Mouse (Mus musculus) embryonic facial prominence, embryonic 12.5 days (tissue): ENCODE results near the gene Zfp512b. TPM values are rescaled to one million over a fixed set of nuclear protein-coding genes. Genes with fewer than 3 reads are reported as not detected.

Source experiments
- ATAC-seq: fragments of 200-750 bp; cut with Nextera tagmentation; 2 replicates; pipeline ENCODE4 v1.8.0; 2017; ENCODE audit not compliant: insufficient number of reproducible peaks, insufficient read depth, low FRiP score, low TSS enrichment
- H3K27ac ChIP-seq: fragments of 300-500 bp; sonication (generic); 2 replicates; pipeline ENCODE4 v1.5.1; 2016; ENCODE audit warnings: mild to moderate bottlenecking
- H3K27me3 ChIP-seq: fragments of 300-500 bp; sonication (generic); 2 replicates; pipeline ENCODE4 v1.6.1; 2016; ENCODE audit warnings: mild to moderate bottlenecking, moderate library complexity
- H3K36me3 ChIP-seq: fragments of 300-500 bp; sonication (generic); 2 replicates; pipeline ENCODE4 v1.6.1; 2016; ENCODE audit warnings: mild to moderate bottlenecking
- H3K4me1 ChIP-seq: fragments of 300-500 bp; sonication (generic); 2 replicates; pipeline ENCODE4 v1.6.1; 2016
- H3K4me2 ChIP-seq: fragments of 300-500 bp; sonication (generic); replicated peaks from 2 replicates; pipeline ENCODE4 v1.6.1; 2016; ENCODE audit warnings: mild to moderate bottlenecking, moderate library complexity
- H3K4me3 ChIP-seq: fragments of 300-500 bp; sonication (generic); 2 replicates; pipeline ENCODE4 v1.5.1; 2016; ENCODE audit warnings: mild to moderate bottlenecking
- H3K9ac ChIP-seq: fragments of 300-500 bp; sonication (generic); 2 replicates; pipeline ENCODE4 v1.6.1; 2016; ENCODE audit warnings: mild to moderate bottlenecking, moderate library complexity
- H3K9me3 ChIP-seq: fragments of 300-500 bp; sonication (generic); 2 replicates; pipeline ENCODE4 v1.6.1; 2016; ENCODE audit warnings: mild to moderate bottlenecking, moderate library complexity
- WGBS: fragments of 180-500 bp; shearing (Covaris S2); methylation state at CpG from one replicate; pipeline ENCODE4 v1.1.7; 2016; 5-methylcytosine and 5-hydroxymethylcytosine counted together
- polyA plus RNA-seq: library from polyadenylated mRNA; unstranded; fragments of >200 nt; fragmentation: Nextera tagmentation; extraction: Ambion mirVana; gene quantifications from 2 replicates; pipeline ENCODE4 v1.2.1, GENCODE M21; 2016

Gene Zfp512b
- polyA plus RNA-seq, 1 experiment from 2014 or later: 95.3 TPM

GRCm38 (mm10) chr2:181570375-181570774, 22.2 kb downstream of the Zfp512b start:
- H3K4me3 ChIP-seq: no peak overlapping the region
- H3K36me3 ChIP-seq: peaks cover 7% of the 10 kb centered on the region; the same call in 1 of the 2 replicates
- H3K9me3 ChIP-seq: no peaks in the 10 kb centered on the region
- no peak overlapping the region for H3K9ac ChIP-seq
- H3K4me1 ChIP-seq: no peaks in the 10 kb centered on the region
- H3K4me2 ChIP-seq: no peak overlapping the region
- H3K27me3 ChIP-seq: no peaks in the 10 kb centered on the region
- H3K27ac ChIP-seq: no peak overlapping the region
- ATAC-seq: no peak
- WGBS: 84% methylated on average over 8 of the region's 8 CpGs

- no peak overlapping the region for H3K9ac ChIP-seq
- H3K9me3 ChIP-seq: no peaks in the 10 kb centered on the region
- no peak for ATAC-seq
- H3K4me1 ChIP-seq: no peaks in the 10 kb centered on the region
- no peak overlapping the region for H3K4me2 ChIP-seq
- H3K27me3 ChIP-seq: no peaks in the 10 kb centered on the region
- H3K36me3 ChIP-seq: peaks cover 7% of the 10 kb centered on the region; the same call in 1 of the 2 replicates
- 91% methylated on average over 10 of the region's 10 CpGs for WGBS
- H3K27ac ChIP-seq: no peak overlapping the region
- H3K4me3 ChIP-seq: no peak overlapping the region
Observed at GRCm38 (mm10) chr2:181569856-181570255, 22.7 kb downstream of the Zfp512b start.

- Histone ChIP-seq H3K9me3 (no peaks in the 10 kb centered on the region), H3K27ac (no peak overlapping the region), H3K4me2 (no peak overlapping the region), H3K9ac (no peak overlapping the region), H3K27me3 (no peaks in the 10 kb centered on the region), H3K4me3 (no peak overlapping the region), H3K4me1 (no peaks in the 10 kb centered on the region), H3K36me3 (peaks cover 6% of the 10 kb centered on the region; the same call in 1 of the 2 replicates)
- no peak for ATAC-seq
- WGBS: 76% methylated on average over 7 of the region's 7 CpGs
Observed at GRCm38 (mm10) chr2:181568272-181569008, 24.2 kb downstream of the Zfp512b start.

DNA sequence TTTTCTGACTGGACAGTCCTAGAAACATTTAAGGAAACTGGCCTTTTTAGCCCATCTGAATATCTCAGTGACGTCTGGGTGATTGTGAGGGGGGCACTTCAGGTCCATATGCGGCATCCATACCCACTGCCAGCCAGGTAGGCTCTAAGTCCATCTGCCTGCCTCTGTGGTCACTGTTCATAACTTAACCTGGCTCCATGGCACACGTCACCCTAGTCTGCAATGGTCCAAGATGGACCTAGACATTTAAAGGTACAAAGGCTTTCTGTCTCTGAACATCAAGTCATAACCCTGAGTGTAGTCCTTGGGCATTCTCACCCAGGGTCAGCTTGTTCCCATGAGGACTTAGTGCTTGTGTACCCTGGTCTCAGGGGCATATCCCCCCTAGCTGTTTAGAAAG, 25.3 kb downstream of the Zfp512b start:
- Histone ChIP-seq H3K36me3 (no peaks in the 10 kb centered on the region), H3K4me3 (no peak overlapping the region), H3K4me1 (no peaks in the 10 kb centered on the region), H3K9me3 (no peaks in the 10 kb centered on the region), H3K27me3 (no peaks in the 10 kb centered on the region), H3K27ac (no peak overlapping the region), H3K4me2 (no peak overlapping the region), H3K9ac (no peak overlapping the region)
- WGBS: 80% methylated on average over 3 of the region's 3 CpGs
- no peak for ATAC-seq

- Histone ChIP-seq H3K4me3 (no peak overlapping the region), H3K27me3 (no peaks in the 10 kb centered on the region), H3K36me3 (peaks cover 55% of the 10 kb centered on the region), H3K27ac (no peak overlapping the region), H3K4me2 (no peak overlapping the region), H3K9me3 (no peaks in the 10 kb centered on the region), H3K4me1 (no peaks in the 10 kb centered on the region), H3K9ac (no peak overlapping the region)
- ATAC-seq: no peak
Observed at GRCm38 (mm10) chr2:181553772-181554171, 38.8 kb downstream of the Zfp512b start.

GRCm38 (mm10) chr2:181550233-181550632, 42.4 kb downstream of the Zfp512b start:
- no peaks in the 10 kb centered on the region for H3K4me1 ChIP-seq
- ATAC-seq: no peak
- H3K27ac ChIP-seq: no peak overlapping the region
- no peaks in the 10 kb centered on the region for H3K9me3 ChIP-seq
- H3K4me2 ChIP-seq: no peak overlapping the region
- H3K4me3 ChIP-seq: no peak overlapping the region
- 88% methylated on average over 2 of the region's 2 CpGs for WGBS
- H3K27me3 ChIP-seq: no peaks in the 10 kb centered on the region
- no peak overlapping the region for H3K9ac ChIP-seq
- peaks cover 80% of the 10 kb centered on the region for H3K36me3 ChIP-seq

DNA sequence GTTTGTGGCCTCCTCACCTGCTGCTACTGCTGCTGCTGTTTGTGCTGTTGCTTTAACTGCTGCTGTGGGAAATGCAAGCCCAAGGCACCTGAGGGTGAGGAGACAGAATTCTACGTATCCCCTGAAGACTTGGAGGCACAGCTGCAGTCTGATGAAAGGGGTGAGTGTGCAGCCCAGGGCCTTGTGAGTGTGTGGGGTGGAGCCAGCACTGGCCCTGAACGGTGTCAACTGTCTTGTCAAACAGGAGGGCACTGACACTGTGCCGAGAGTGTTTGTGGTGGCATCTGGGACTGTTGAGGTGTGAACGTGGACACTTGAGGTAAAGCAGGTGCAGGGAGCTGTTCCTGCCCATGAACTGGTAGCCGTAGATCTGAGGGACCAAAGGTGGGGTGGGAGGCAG, 43.9 kb downstream of the Zfp512b start:
- WGBS: 86% methylated on average over 5 of the region's 5 CpGs
- H3K36me3 ChIP-seq: peaks cover 74% of the 10 kb centered on the region

GRCm38 (mm10) chr2:181548227-181548626, 44.4 kb downstream of the Zfp512b start:
- 81% methylated on average over 1 of the region's 1 CpGs for WGBS
- H3K36me3 ChIP-seq: peaks cover 69% of the 10 kb centered on the region
- no peak for ATAC-seq
- no peak overlapping the region for H3K27ac ChIP-seq
- no peaks in the 10 kb centered on the region for H3K9me3 ChIP-seq
- H3K27me3 ChIP-seq: no peaks in the 10 kb centered on the region
- H3K9ac ChIP-seq: no peak overlapping the region
- no peak overlapping the region for H3K4me2 ChIP-seq
- H3K4me3 ChIP-seq: no peak overlapping the region
- H3K4me1 ChIP-seq: no peaks in the 10 kb centered on the region

More for the DNA sequence above, 43.9 kb downstream of the Zfp512b start:
- Histone ChIP-seq H3K4me2 (no peak overlapping the region), H3K27ac (no peak overlapping the region), H3K9ac (no peak overlapping the region), H3K27me3 (no peaks in the 10 kb centered on the region), H3K4me1 (no peaks in the 10 kb centered on the region), H3K4me3 (no peak overlapping the region), H3K9me3 (no peaks in the 10 kb centered on the region)
- ATAC-seq: no peak

DNA sequence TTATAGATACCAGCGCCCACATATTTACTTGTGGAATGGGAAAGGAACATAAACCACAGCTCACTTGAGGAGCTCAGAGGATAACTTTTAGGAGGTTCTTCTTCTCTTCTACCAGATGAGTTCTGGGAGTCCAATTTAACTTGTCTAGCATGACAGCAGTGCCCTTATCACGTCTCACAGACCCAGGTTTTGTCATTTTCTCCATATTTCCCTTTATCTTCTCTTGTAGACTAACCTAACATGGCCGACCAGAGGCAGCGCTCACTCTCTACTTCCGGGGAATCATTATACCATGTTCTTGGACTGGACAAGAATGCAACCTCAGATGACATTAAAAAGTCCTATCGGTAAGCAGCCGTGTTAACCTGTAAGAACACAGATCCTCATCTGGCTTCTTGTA, 46.5 kb downstream of the Zfp512b start:
- Histone ChIP-seq H3K9ac (no peak overlapping the region), H3K4me3 (no peak overlapping the region), H3K4me1 (no peaks in the 10 kb centered on the region), H3K36me3 (peaks cover 52% of the 10 kb centered on the region), H3K27me3 (no peaks in the 10 kb centered on the region), H3K9me3 (no peaks in the 10 kb centered on the region), H3K4me2 (no peak overlapping the region), H3K27ac (no peak overlapping the region)
- no peak for ATAC-seq
- WGBS: 94% methylated on average over 7 of the region's 7 CpGs

DNA sequence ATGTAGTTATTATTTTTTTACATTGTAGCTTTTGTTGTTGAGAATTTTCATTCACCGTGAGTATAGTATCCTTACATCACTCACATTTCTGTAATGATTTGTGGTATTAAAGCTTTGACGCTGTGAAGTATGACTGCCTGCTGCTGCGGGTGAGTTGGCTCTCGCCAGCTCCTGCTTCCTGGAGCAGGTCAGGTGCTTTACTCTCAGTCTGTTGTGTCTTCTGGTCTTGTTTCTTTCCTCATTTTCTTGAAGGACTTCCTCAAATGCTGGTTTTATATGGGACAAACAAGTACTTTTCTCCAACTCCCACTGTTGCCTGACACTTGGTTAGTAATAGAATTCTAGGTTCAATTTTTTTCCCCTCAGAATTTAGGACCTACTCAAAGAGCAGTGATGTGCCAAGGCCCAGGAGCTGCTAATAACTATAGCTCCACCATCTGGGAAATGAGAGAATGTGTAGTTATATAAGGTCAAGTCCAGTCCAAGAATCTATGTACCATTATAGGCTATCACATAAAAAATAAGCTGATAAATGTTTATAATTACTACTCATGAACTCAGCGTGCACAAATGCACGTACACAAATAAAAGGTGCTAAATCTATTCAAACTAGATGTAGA, 50.7 kb downstream of the Zfp512b start:
- no peak overlapping the region for H3K9ac ChIP-seq
- peaks cover 12% of the 10 kb centered on the region for H3K36me3 ChIP-seq
- H3K27ac ChIP-seq: no peak overlapping the region
- H3K4me2 ChIP-seq: no peak overlapping the region
- H3K27me3 ChIP-seq: no peaks in the 10 kb centered on the region
- no peak overlapping the region for H3K4me3 ChIP-seq
- no peak for ATAC-seq
- H3K9me3 ChIP-seq: no peaks in the 10 kb centered on the region
- H3K4me1 ChIP-seq: peaks cover 4% of the 10 kb centered on the region; the same call in 1 of the 2 replicates
- WGBS: 95% methylated on average over 6 of the region's 6 CpGs

- Histone ChIP-seq H3K27me3 (no peaks in the 10 kb centered on the region), H3K27ac (peak overlapping the region; percentile 37; the same call in 1 of the 2 replicates), H3K4me2 (no peak overlapping the region), H3K9ac (no peak overlapping the region), H3K9me3 (no peaks in the 10 kb centered on the region), H3K36me3 (no peaks in the 10 kb centered on the region), H3K4me3 (no peak overlapping the region), H3K4me1 (peaks cover 4% of the 10 kb centered on the region; the same call in 1 of the 2 replicates)
- 0 out of 2 replicates have a peak, but pooled peaks have one; percentile 10 for ATAC-seq
- 89% methylated on average over 2 of the region's 2 CpGs for WGBS
Observed at GRCm38 (mm10) chr2:181537444-181538047, 55.1 kb downstream of the Zfp512b start.

GRCm38 (mm10) chr2:181536410-181536809, 56.2 kb downstream of the Zfp512b start:
- no peak overlapping the region for H3K4me2 ChIP-seq
- H3K9ac ChIP-seq: no peak overlapping the region
- 89% methylated on average over 2 of the region's 2 CpGs for WGBS
- no peaks in the 10 kb centered on the region for H3K36me3 ChIP-seq
- no peak for ATAC-seq
- H3K27ac ChIP-seq: no peak overlapping the region
- H3K9me3 ChIP-seq: no peaks in the 10 kb centered on the region
- no peak overlapping the region for H3K4me3 ChIP-seq
- H3K27me3 ChIP-seq: no peaks in the 10 kb centered on the region
- H3K4me1 ChIP-seq: peaks cover 4% of the 10 kb centered on the region; the same call in 1 of the 2 replicates
